Mouse (Mus musculus): ENCODE measurements around the gene Irs1.

Gene Irs1

DNA sequence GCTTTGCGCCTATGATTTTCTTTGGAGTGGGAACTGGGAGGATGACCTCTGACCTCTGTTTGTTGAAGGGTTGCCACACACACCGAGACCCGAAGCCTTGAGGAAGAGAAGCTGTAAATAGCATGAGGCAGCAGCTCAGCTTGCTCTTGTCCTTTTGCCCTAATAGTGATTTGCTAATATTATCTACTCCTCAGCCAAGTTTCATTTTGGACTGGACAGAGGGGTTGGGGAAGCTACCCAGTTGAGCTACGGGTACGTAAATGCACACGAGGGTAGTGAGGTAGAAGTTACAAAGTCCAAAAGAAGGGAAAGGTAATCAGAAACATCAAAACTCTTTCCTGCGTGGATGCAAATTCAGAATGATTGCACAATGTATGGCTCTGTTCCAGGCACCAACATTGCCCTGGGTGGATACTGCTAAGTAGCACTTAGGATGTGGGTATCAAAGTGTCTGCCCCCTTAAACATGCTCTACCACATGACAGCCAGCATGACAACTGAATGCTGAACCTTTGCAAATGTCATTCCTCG, 107.2 kb downstream of the Irs1 start:
- DNase-seq (ENCODE audit: low spot score): no peak

All from embryo, embryonic 10.5 days (tissue).